Mouse (Mus musculus) v-Abl transformed pro-B cells (cell line): Measurements from ENCODE around the gene E2f4.

Experiments used
- in situ Hi-C, 2 experiments: fragments of 400-800 bp; cut with MboI; formaldehyde crosslinking; loops; one replicate each; pipeline ENCODE4 v1.15.1; 2025; ENCODE audit not compliant: unreplicated experiment in 2 of 2

E2f4 gene

DNA sequence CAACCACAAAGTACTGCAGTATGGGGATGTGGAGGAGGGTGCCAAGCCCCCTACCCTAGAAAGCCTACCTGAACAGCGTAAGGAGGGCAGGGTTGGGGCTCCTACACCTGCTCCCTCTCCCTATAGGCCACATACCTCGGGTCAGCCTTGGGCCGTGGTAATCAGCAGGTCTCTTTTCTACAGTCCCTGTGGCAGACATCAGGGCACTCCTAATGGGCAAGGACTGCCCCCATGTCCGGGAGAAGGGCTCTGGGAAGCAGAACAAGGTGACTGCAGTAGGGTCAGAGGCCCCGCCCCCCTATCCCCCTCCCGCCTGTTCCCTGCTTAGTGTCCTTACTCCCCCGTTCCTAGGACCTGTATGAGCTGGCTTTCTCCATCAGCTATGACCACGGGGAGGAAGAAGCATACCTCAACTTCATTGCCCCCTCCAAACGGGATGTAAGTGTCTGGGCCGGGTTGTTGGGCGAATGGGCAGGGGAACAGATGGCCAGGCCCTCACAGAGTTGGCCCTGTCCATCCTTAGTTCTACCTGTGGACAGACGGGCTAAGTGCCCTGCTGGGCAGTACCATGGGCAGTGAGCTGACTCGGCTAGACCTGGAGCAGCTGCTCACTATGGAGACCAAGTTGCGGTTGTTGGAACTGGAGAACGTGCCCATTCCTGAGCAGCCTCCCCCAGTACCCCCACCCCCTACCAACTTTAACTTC is 11.8 kb downstream of the E2f4 start:
- in situ Hi-C loops, result no loop called here

DNA sequence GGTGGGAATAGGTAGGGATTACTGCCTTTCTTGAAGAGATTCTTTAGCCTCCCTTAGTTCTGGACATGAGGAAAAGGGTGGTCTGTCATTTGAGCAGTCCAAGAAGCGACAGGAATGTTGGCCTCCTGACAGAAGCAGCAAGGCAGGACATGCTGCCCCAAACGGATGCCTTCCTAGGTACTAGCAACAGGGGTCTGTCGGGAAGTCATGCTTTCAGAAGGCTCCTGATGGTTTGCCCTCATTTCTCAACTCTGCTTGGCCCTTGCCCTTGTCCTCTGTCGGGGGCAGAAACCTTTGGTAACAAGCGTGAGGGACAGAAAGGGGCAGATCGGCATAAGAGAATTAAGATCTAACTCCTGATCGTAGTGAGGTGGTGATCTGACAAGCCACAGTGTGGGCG is 12.7 kb downstream of the E2f4 start:
- in situ Hi-C loops, result no loop called here

DNA sequence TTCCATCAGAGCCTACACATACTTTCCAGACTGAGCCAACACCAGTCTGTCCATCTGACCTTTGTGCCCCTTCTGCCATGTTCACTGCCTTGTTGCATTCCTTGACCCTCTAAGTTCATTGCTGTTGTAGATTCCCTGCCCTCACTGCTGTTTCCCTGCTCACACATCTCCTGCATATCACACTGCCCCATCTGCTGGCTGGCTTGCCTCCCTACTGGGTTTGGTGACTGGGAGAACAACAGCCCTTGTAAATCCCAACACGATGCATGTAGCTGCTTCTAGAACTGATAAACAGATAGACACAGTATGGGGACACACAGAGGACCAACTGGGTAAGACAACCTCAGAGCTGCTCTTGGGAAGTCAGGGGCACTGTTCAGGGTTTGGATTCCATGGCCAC is 14.3 kb downstream of the E2f4 start:
- in situ Hi-C loops, result no loop called here

DNA sequence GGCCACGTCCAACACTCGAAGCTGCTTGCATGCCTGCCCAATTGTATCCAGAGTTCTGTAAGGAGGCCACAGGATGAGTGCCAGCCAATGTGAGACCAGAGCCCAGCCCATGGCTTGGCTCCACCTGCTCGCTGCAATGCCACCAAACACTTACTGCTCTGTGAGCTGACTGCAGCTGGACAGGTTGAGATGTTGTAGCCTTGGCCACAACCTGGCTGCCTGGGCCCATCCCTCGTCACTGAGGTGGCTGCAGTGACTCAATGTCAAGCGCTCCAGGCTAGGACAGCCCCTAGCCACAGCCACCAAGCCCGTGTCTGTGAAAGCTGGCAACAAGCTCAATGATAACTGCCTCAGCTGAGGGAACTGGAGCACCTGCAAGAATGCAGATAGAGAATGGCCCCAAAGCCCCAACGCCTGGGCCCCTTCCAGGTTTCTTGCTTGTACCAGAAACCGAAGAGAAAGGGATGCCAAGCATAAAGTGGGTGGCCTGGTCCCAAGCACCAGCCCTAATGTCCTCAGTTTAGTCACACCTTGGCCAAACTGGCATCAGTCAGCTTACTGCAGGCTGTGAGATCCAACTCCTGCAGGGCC is 15.5 kb downstream of the E2f4 start:
- in situ Hi-C loops, result no loop called here

DNA sequence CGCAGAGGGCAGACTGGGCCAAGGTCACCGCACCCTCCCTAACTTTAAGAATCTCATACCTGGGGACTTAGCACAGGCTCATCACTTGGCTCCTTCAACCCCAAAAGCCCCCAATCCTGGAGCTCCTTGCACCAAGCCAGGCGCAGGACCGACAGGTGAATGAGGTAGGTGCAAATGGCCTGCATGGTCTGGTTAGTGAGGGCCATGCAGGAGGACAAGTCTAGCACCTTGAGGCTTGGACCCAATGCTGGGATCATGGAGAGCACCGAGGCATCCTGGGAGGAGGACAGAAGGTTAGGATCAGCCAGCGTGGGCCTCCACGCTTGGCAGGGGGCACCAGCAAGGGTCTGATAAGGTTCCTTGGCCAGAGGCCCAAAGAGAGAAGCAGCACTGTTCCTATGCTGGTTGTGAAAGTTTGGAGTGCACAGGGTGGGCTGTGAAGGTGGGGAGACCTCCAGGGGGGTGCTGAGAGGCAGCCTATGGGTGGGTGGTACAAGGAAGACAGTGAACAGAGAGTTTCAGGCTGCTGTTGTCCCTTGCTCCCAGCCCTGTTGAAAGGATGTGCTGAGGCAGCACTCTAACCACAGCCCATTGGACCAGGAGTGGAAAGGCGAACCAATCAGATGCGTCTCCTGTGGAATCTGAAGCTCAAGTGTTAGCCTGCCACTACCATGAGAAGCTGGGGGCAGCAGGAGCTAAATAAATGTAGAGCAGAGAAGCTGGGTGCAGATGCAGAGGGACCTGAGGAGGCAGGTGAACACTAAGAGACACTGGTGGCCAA is 16.3 kb downstream of the E2f4 start:
- in situ Hi-C loops, result no loop called here

DNA sequence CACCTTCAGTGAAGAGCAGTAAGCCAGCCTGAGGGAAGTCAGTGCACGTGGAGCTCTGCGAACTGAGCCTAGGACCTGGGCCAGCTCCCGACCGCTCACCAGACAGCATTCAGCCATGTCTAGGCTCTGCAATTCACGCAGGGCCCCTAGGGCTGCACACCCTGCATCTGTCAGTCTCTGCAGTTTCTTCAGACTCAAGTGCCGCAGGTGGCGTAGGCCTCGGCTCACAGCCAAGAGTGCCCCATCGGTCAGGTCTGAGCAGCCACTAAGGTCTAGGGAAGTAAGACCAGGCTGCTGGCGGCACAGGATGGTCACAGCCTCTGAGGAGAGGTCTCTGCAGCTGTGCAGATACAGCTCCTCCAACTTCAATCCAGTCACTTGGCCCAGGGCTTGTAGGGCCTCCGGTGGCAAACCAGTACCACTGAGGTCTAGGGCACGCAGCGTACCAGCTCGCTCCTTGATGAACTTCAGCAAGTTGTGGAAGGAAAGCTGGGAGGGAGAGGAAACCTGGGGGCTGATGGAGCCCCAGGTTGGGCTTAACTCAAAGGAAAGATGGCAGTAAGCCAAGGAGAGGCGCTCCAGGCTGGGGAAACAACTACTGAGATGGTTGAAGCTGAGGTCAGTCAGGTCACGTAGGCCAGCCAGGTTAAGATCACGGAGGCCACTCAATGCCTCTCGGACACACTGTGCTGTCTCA is 17.8 kb downstream of the E2f4 start:
- in situ Hi-C loops, result no loop called here

DNA sequence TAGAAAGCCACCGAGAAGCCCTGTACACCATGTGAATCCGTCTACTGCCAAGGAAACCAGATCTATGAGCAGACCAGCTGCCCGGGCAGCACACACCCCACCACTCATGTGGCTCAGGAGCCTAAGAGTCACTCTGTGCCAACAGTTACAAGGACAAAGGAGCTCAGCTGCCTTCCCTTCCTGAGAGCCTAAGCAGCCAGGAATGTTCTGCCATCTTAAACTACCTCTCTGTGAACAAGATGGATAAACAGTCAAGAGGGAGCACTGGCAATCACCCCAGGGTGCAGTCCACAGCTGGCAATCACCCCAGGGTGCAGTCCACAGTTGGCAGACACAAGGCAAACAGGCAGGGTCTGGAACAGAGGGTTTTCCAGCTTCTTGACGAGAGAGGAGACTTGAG is 20.5 kb downstream of the E2f4 start:
- in situ Hi-C loops, result no loop called here

DNA sequence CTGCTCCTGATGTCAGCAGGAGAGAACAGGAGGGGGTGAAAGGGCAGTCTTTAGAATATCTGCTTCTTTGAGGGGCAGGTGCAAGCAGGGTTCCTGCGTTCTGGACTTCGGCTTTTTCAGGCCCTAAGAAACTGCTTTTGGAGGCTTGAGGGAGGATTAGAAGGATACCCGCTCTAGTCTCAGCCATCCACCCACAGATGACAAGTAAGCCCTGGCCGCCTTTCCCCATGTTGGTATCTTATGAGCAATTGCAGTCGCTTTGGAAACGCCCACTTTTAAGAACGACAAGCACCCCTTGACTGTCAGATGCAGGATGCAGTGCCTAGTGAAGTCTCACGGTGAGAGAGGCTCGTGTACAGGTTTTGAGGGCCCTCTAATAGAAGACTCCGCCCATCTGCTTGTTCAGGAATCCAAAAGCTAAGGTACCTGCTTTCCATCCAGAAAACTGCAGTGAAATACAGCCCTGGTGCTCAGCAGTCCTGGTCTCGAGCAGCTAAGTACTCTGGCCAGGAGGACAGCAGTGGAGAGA is 21.3 kb downstream of the E2f4 start:
- in situ Hi-C loops, result no loop called here

DNA sequence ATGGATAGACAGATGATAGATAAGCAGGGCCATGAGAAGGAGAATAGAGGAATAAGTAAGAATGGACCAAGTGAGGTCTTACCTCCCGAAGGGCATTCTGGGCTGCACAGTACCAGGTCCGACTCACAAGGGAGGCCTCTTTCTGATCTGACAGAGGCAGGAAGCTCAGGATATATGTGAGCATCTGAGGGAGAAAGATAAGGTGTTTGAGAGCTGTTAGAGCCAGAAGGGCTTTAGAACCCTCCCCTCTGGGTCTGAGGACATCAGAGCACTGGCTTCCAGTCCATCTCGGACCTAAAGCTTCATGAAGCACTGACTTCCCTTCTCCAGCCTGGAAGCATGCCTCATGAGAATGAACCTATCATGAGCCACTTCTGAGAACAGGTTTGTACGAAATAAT is 25.7 kb downstream of the E2f4 start:
- in situ Hi-C loops, result no loop called here

DNA sequence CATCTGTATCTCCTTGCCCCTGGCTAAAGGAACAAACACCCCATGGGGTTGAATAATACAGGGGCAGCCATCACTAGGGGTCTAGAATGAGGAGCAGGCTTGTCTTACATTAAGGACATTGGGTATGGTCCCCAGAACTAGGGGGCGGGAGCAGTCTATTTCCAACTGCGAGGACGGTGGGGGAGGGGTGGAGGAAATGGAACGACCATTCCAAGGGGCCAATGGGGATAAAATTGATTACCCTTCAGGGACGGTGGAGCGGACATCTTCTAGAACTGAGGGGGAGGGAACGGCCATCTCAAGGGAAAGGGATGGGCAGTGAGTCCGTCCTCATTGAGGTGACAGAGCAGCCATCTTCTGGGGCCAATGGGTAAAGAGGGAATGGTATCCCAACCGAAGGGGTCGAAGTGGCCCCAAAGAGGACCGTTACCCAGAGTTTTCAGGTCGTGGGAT is 28.2 kb downstream of the E2f4 start:
- in situ Hi-C loops, result loop anchor here in 1 of 2 experiments (25.0 kb wide), 1 partner anchor 837 kb away; the partner anchor contains the start of genes Pla2g15 and Slc7a6

DNA sequence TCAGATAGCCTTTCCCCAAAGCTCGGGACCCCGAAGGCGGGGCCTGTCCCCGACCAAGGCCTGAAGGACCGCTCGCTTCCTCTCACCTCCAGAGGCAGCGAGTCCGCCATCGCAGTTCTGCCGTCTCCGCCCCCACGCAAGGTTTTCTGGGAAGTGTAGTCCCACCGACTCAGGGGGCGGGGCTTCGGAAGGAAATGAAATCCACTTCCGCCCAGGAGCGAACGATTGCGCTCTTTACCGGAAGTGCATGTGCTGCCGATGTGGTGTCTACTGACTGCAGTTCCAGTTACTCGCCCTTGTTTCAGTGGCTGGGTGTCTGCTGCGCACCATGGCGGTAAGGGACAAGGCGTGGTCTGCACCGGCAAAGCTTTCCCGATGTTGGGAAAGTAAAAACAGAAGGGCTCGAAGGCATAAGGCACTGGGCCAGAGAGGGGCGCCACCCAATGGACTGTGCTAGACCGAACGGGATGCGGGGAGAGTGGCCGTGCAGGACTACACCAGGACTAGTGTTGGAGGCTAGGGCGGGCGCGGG is 28.7 kb downstream of the E2f4 start, which contains the start of the genes Lrrc29 and Tmem208:
Lrrc29 (minus strand) TSS at position 138 of the 532 bp plus-strand sequence.
Tmem208 (plus strand) TSS at position 214 of the 532 bp plus-strand sequence.
- in situ Hi-C loops, result loop anchor here in 1 of 2 experiments (25.0 kb wide), 1 partner anchor 836 kb away; the partner anchor contains the start of genes Pla2g15 and Slc7a6

DNA sequence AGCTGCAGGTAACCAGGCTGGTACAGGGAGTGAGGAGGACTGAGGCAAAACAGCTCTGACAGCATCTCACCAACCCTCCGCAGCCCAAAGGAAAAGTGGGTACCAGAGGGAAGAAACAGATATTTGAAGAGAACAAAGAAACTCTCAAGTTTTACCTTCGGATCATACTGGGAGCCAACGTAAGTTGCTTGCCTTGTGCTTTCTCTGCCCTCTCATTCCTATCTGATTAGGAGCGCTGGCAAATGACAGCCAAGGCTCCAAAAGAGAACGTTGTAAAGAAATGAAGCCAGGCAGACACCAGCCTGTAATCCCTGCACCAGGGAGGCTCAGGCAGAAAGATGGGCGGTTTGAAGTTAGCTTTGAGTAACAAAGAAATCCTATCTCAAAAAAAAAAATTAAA is 29.5 kb downstream of the E2f4 start:
- in situ Hi-C loops, result loop anchor here in 1 of 2 experiments (25.0 kb wide), 1 partner anchor 835 kb away; the partner anchor contains the start of genes Pla2g15 and Slc7a6

DNA sequence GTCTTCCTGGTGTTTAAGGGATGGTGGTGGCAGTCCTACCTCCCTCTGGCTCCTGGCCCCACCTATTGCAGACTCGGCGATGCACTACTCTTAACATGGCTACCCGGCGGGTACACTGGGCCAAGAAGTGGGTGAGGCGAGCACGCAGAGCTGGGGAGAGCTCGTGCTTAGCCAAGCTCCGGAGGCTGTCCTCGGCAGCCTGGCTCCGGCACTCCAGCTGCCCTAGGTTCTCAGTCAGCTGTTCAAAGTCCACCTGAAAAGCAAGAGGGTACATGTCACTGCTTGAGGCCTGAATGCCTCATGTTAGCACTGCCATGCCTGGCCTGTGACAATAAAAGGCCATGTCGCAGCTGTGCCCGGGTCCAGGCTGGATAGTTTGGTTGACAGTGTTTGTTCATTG is 32.9 kb downstream of the E2f4 start:
- in situ Hi-C loops, result loop anchor here in 1 of 2 experiments (25.0 kb wide), 1 partner anchor 832 kb away; the partner anchor contains the start of genes Pla2g15 and Slc7a6

DNA sequence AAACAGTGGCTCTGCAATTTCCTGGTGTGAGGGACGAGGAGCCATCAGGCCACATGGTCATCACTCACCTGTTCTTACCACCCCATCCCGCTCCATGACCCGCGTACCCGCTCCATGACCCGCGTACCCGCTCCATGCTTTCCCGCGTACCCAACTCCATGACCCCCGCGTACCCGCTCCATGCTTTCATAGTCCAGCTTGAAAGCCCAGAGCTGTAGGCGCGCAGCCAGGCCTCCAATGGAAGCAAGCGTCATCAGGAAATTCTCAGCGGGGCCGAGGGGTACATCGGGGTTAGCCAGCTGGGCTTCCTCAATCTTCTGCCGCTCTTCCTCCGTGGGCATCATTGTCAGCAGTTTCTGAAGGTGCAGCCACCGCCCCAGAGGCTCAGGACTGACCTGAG is 34.0 kb downstream of the E2f4 start:
- in situ Hi-C loops, result loop anchor here in 1 of 2 experiments (25.0 kb wide), 1 partner anchor 831 kb away; the partner anchor contains the start of genes Pla2g15 and Slc7a6

DNA sequence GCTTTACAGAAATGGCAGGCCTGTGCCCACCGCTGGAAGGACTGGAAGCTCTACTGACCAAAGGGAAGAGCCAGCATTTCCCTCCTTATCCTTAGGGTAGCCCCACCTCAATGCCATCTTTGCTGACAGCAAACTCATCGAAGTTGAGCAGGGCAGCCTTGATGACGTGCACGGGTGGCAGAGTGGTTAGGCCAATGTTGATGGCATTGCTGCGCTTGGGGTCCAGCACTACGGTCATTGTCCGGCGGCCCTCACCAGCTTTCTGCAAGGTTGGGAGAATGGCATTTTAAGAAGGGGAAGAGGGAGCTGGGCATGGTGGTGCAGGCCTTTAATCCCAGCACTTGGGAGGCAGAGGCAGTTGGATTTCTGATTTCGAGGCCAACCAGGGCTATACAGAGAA is 34.5 kb downstream of the E2f4 start:
- in situ Hi-C loops, result loop anchor here in 1 of 2 experiments (25.0 kb wide), 1 partner anchor 830 kb away; the partner anchor contains the start of genes Pla2g15 and Slc7a6

DNA sequence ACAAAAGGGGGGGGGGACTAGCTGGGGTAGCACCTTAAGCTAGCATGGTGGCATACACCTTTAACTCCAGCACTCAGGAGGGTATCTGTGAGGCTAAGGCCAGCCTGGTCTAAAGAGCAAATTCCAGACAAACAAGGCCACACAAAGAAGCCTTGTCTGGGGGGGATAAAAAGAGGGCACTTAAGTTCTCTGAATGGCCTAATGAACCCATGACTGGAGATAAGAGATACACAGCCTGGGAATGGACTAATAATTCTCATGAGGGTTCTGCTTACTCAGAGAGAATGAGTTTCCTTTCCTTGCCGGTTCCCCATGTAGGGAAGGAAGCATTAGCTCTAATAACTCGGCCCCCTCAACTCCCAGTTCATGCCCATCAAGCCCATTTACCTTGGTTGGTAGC is 35.1 kb downstream of the E2f4 start:
- in situ Hi-C loops, result loop anchor here in 1 of 2 experiments (25.0 kb wide), 1 partner anchor 830 kb away; the partner anchor contains the start of genes Pla2g15 and Slc7a6

DNA sequence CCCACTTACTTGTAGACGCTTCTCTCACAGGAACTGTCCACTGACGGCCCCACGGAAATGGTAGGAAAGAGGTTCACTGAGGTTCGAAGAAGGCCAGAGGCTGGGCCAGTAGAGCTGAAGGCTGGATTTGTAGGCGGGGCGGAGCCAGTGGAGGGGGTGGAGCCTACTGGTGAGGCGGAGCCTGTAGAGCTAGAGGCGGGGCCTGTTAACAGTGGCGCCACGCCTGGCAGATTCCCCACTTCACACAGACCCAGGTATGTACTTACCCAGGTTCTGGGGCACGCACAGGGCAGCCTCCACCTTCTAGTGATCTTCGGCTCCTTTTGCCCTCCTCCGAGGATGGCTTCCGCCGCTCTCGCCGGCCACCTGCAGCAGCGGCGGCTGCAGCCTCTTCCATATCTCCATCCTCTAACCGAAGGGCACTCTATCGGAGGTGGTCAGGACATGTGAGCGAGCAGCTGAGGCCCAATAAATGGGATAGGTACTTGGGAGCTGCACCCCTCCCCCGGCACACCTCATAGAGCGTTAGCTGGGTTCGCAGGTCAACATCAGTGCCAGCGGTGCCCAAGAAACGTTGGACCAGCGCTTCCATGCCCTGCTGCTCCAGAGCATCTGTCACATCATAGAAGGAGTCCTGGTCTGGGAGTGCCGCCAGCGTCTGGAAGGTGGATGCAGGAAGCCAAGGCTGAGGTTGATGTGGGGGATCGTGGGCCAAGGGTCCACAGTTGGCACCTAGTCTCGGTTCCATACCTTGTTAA is 39.1 kb downstream of the E2f4 start:
- in situ Hi-C loops, result loop anchor here in 1 of 2 experiments (25.0 kb wide), 1 partner anchor 826 kb away; the partner anchor contains the start of genes Pla2g15 and Slc7a6

DNA sequence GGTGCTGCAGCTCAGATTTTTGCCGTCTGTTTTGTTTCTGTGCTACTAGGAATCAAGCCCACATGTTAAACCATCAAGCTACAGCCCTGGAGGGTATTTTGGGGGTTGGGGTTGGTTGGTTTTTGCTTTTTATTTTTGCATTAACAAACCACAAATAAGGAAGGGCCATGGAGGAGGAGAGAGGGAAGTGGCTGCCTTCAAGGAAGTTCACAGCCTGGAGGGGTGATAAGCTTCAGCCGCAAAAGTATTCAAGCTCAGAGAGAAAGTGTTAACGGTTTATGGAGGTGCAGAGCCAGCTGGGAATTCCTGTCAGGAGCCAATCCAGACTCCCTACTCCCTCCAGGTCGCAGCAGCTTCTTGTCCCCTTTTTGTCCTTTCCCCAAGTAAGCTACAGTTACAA is 41.5 kb downstream of the E2f4 start:
- in situ Hi-C loops, result loop anchor here in 1 of 2 experiments (25.0 kb wide), 1 partner anchor 823 kb away; the partner anchor contains the start of genes Pla2g15 and Slc7a6
